Mouse (Mus musculus): ENCODE data around the gene Olfr761.
"Not testable (repeated sequence)": the region's sequence is repeated elsewhere in the genome, so short reads cannot be mapped to it uniquely, and the experiment has no call there.

The Olfr761 gene

GRCm38 (mm10) chr17:37952979-37953378 lies at the start of gene Olfr761:
Gene Olfr761 (minus strand): TSS chr17:37953079.
- no peak for DNase-seq (ENCODE audit: low read depth in 2 of 2, low spot score in 2 of 2)

GRCm38 (mm10) chr17:37995635-37996307 lies 42.9 kb upstream of the Olfr761 start:
- no peak for DNase-seq (ENCODE audit: low read depth in 2 of 2, low spot score in 2 of 2)

- DNase-seq (ENCODE audit: low read depth in 2 of 2, low spot score in 2 of 2): no peak
Observed at GRCm38 (mm10) chr17:37990453-37990961, 37.6 kb upstream of the Olfr761 start.

- no peak for DNase-seq (ENCODE audit: low read depth in 2 of 2, low spot score in 2 of 2)
Observed at GRCm38 (mm10) chr17:37973591-37973990, 20.7 kb upstream of the Olfr761 start.

GRCm38 (mm10) chr17:37920248-37920647 lies 32.6 kb downstream of the Olfr761 start, which contains the start of gene Olfr128:
Gene Olfr128 (plus strand): TSS chr17:37920548.
- DNase-seq (ENCODE audit: low read depth in 2 of 2, low spot score in 2 of 2): no peak

GRCm38 (mm10) chr17:37906821-37907220 lies 46.1 kb downstream of the Olfr761 start:
- DNase-seq (ENCODE audit: low read depth in 2 of 2, low spot score in 2 of 2): not testable (repeated sequence)

Measured in CD8-positive naive resting alpha-beta T cell, adult 2 months (primary cell).